Mouse (Mus musculus): Measurements from ENCODE around the gene Nrbp1.

- TF ChIP-seq CTCF (IDR thresholded peaks at IDR 0.05; ENCODE audit: low read depth, low read length) (no peak), GATA1 (IDR thresholded peaks at IDR 0.05; ENCODE audit: borderline replicate concordance, low read length) (no peak), TAL1 (conservative IDR thresholded peaks at IDR 0.05; ENCODE audit: low read depth, low read length) (no peak)
Measured at GRCm38 (mm10) chr5:31240637-31241521, at the start of gene Nrbp1, which contains the start of gene Gm9970.
